In the genomic region with DNA sequence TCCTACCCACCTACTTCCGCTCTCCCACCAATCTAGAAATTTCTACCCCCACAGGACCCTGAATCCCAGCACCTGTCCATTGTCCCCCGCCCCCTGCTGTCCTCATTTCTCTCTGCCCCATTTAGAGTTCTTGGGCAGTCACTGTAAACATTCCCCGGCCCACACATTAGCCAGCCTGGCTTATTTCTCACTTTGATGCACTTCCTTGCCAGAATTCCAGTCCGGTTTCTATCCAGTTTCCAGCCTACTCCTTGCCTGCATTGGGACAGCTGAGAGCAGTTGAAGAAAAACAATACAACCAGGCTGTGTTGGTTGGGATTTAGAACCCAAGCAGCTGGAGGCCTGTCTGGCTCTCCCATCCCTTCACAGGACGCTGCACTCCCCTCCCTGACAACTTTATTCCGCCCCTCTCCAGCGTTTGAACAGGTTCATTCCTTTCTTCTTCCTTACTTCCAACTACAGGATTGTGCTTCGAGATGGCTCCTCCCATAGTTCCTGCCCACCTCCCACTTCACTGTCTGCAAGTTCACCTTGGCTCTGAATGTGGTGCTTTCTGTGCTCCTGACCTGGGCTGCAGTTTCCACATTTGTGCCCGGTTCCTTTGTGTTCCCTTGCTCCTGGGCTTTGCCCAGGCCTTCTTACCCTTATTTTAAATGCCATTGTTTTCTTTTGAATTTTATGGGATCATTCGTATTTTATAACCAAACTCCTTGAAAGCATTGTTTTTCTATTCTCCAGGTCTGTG, we compare ENCODE assay signal across 17 mouse cellular contexts. TPM values are rescaled to one million over a fixed set of nuclear protein-coding genes. Genes with fewer than 3 reads are reported as not detected.
DNase-seq lines count a peak whose midpoint lies in the region; ATAC-seq and TF ChIP-seq lines count a peak whose summit lies in the region.
"Had no signal": no experiment of that assay in that cellular context is flagged by ENCODE, and none has a peak within 500 bp of the region (broad histone marks: within the 10 kb centered on the region; RNA-seq: fewer than 3 reads in every experiment).

No protein-coding gene starts in this region.

- ATAC-seq in kidney, embryonic 15.5 days (replicated peaks; ENCODE audit: low FRiP score), result no peak
- peak; percentile 67; the same call in 1 of the 2 replicates for ATAC-seq in limb, embryonic 14.5 days (ENCODE audit: low FRiP score, low read depth)
- no peak for ATAC-seq in hindbrain, embryonic 14.5 days (ENCODE audit: low FRiP score)
- ATAC-seq: inflammation-experienced regulatory T-cells, adult 6 months; liver, embryonic 12.5 days; midbrain, embryonic 16.5 days had no signal

- peaks cover 7% of the 10 kb centered on the region for H3K4me1 ChIP-seq in kidney, embryonic 15.5 days
- H3K4me1 ChIP-seq in limb, embryonic 14.5 days (ENCODE audit: control insufficient read depth, insufficient read depth, low read length), result no peaks in the 10 kb centered on the region
- H3K4me1 ChIP-seq in hindbrain, embryonic 14.5 days (replicated peaks; ENCODE audit: control insufficient read depth, insufficient read depth, low read length), result no peaks in the 10 kb centered on the region
- H3K4me1 ChIP-seq: embryonic facial prominence, embryonic 13.5 days; liver, embryonic 12.5 days; neural tube, embryonic 12.5 days had no signal

- H3K9ac ChIP-seq in kidney, embryonic 15.5 days, result no peak overlapping the region
- no peak overlapping the region for H3K9ac ChIP-seq in limb, embryonic 14.5 days (ENCODE audit: low read depth, low read length, severe bottlenecking)
- H3K9ac ChIP-seq in hindbrain, embryonic 14.5 days, result no peak overlapping the region
- H3K9ac ChIP-seq: embryonic facial prominence, embryonic 13.5 days; liver, embryonic 12.5 days; neural tube, embryonic 12.5 days had no signal

- no peaks in the 10 kb centered on the region for H3K27me3 ChIP-seq in kidney, embryonic 15.5 days
- no peaks in the 10 kb centered on the region for H3K27me3 ChIP-seq in limb, embryonic 14.5 days (ENCODE audit: control insufficient read depth, insufficient read depth, low read length)
- H3K27me3 ChIP-seq in hindbrain, embryonic 14.5 days (ENCODE audit: control insufficient read depth, insufficient read depth, low read length), result no peaks in the 10 kb centered on the region
- H3K27me3 ChIP-seq: embryonic facial prominence, embryonic 13.5 days; neural tube, embryonic 12.5 days had no signal

- H3K27ac ChIP-seq in kidney, embryonic 15.5 days, result peak overlapping the region; percentile 45; the same call in 1 of the 2 replicates
- H3K27ac ChIP-seq in limb, embryonic 14.5 days (replicated peaks; ENCODE audit: low read depth, low read length), result no peak overlapping the region
- H3K27ac ChIP-seq in hindbrain, embryonic 14.5 days, result no peak overlapping the region
- H3K27ac ChIP-seq: embryonic facial prominence, embryonic 13.5 days; forebrain, embryonic 10.5 days; hindbrain, embryonic 10.5 days; liver, embryonic 12.5 days; neural tube, embryonic 12.5 days had no signal

- H3K9me3 ChIP-seq in kidney, embryonic 15.5 days (replicated peaks), result no peaks in the 10 kb centered on the region
- H3K9me3 ChIP-seq in limb, embryonic 14.5 days (ENCODE audit: control insufficient read depth, low read length), result no peaks in the 10 kb centered on the region
- no peaks in the 10 kb centered on the region for H3K9me3 ChIP-seq in hindbrain, embryonic 14.5 days (ENCODE audit: control insufficient read depth, low read length)
- H3K9me3 ChIP-seq: embryonic facial prominence, embryonic 13.5 days; forebrain, embryonic 10.5 days; hindbrain, embryonic 10.5 days; liver, embryonic 12.5 days; neural tube, embryonic 12.5 days had no signal

- H3K36me3 ChIP-seq in kidney, embryonic 15.5 days, result no peaks in the 10 kb centered on the region
- no peaks in the 10 kb centered on the region for H3K36me3 ChIP-seq in limb, embryonic 14.5 days (ENCODE audit: control insufficient read depth, insufficient read depth, low read length)
- H3K36me3 ChIP-seq in hindbrain, embryonic 14.5 days (replicated peaks; ENCODE audit: control insufficient read depth, insufficient read depth), result no peaks in the 10 kb centered on the region
- H3K36me3 ChIP-seq: embryonic facial prominence, embryonic 13.5 days; forebrain, embryonic 10.5 days; hindbrain, embryonic 10.5 days; liver, embryonic 12.5 days; neural tube, embryonic 12.5 days had no signal

- 50% methylated on average over 10 of the region's 10 CpGs for WGBS in kidney, embryonic 15.5 days
- WGBS in limb, embryonic 14.5 days, result 66% methylated on average over 10 of the region's 10 CpGs
- WGBS in hindbrain, embryonic 14.5 days, result 62% methylated on average over 10 of the region's 10 CpGs

- H3K4me2 ChIP-seq in kidney, embryonic 15.5 days, result no peak overlapping the region
- no peak overlapping the region for H3K4me2 ChIP-seq in limb, embryonic 14.5 days (replicated peaks; ENCODE audit: low read depth, low read length, severe bottlenecking)
- H3K4me2 ChIP-seq in hindbrain, embryonic 14.5 days (replicated peaks), result no peak overlapping the region
- H3K4me2 ChIP-seq: embryonic facial prominence, embryonic 13.5 days; liver, embryonic 12.5 days; neural tube, embryonic 12.5 days had no signal

- H3K4me3 ChIP-seq in kidney, embryonic 15.5 days (replicated peaks), result no peak overlapping the region
- H3K4me3 ChIP-seq in limb, embryonic 14.5 days (replicated peaks; ENCODE audit: low read length), result no peak overlapping the region
- H3K4me3 ChIP-seq in hindbrain, embryonic 14.5 days (replicated peaks; ENCODE audit: low read length), result no peak overlapping the region
- H3K4me3 ChIP-seq: embryonic facial prominence, embryonic 13.5 days; forebrain, embryonic 10.5 days; hindbrain, embryonic 10.5 days; liver, embryonic 12.5 days; neural tube, embryonic 12.5 days had no signal

- DNase-seq in kidney, adult 9 months, result no peak
- DNase-seq in lung, postnatal 10 days, result peak; percentile 16
- no peak for DNase-seq in lung, postnatal 4 days
- DNase-seq in ZHBTc4 (ENCODE audit: low read depth, low spot score), result peak; percentile 61
- DNase-seq in limb, embryonic 14.5 days (ENCODE audit: low spot score), result no peak
- DNase-seq in hindbrain, embryonic 14.5 days (ENCODE audit: low spot score), result no peak
- DNase-seq: adrenal gland, adult 8-10 months; cerebellum, adult 18-20 months; layer of hippocampus, postnatal 36 days had no signal

- TF ChIP-seq POLR2A in limb, embryonic 14.5 days (IDR thresholded peaks at IDR 0.05; ENCODE audit: borderline replicate concordance, extremely low read depth, insufficient read depth, insufficient read length), result no peak

RNA-seq across cellular contexts. Expression of gene Cdc42bpa, which starts 36.4 kb away (rescaled TPM):
- polyA plus RNA-seq in kidney, embryonic 15.5 days (2015; fragmentation: Nextera tagmentation; extraction: Ambion mirVana), result 18.0 and 18.5 TPM in 2 replicates
- polyA plus RNA-seq in limb, embryonic 14.5 days (2012; rRNA removed), result 27.6 and 29.1 TPM in 2 replicates
- 16.8 and 20.6 TPM in 2 replicates for polyA plus RNA-seq in limb, embryonic 14.5 days (2014; fragmentation: Nextera tagmentation; extraction: Ambion mirVana)
- 25.0 and 27.0 TPM in 2 replicates for polyA plus RNA-seq in hindbrain, embryonic 14.5 days (2014; fragmentation: Nextera tagmentation; extraction: Ambion mirVana)

Comparison
In these comparisons a context has a peak if more than half of its experiments do, and no peak if none do; other contexts are left out.
1. DNase-seq: peak in lung, postnatal 10 days (single experiment) and ZHBTc4 (single experiment); none in kidney, adult 9 months (single experiment), lung, postnatal 4 days (0 of 2), limb, embryonic 14.5 days (single experiment) and hindbrain, embryonic 14.5 days (single experiment).